Mouse (Mus musculus): ENCODE data around the gene Foxn2.

GRCm38 (mm10) chr17:88430719-88431118, 9.8 kb upstream of the Foxn2 start:
- TF ChIP-seq GATA1 (IDR thresholded peaks at IDR 0.05; ENCODE audit: low read length): peak; percentile 89
- TF ChIP-seq TAL1 (IDR thresholded peaks at IDR 0.05; ENCODE audit: low read length): peak; percentile 73
